Mouse (Mus musculus) hindbrain, embryonic 12.5 days (tissue): ENCODE results near the gene Gpr1. TPM values are rescaled to one million over a fixed set of nuclear protein-coding genes. Genes with fewer than 3 reads are reported as not detected.

Experiments
- ATAC-seq: fragments of 200-750 bp; cut with Nextera tagmentation; 2 replicates; pipeline ENCODE4 v1.8.0; 2017; ENCODE audit warnings: moderate TSS enrichment; ENCODE audit not compliant: low FRiP score
- H3K27ac ChIP-seq: fragments of 300-500 bp; sonication (generic); 2 replicates; pipeline ENCODE4 v1.5.1; 2016; ENCODE audit warnings: mild to moderate bottlenecking
- H3K27me3 ChIP-seq: fragments of 300-500 bp; sonication (generic); 2 replicates; pipeline ENCODE4 v1.6.1; 2016; ENCODE audit warnings: mild to moderate bottlenecking
- H3K36me3 ChIP-seq: fragments of 300-500 bp; sonication (generic); 2 replicates; pipeline ENCODE4 v1.6.1; 2016; ENCODE audit warnings: mild to moderate bottlenecking
- H3K4me1 ChIP-seq: fragments of 300-500 bp; sonication (generic); 2 replicates; pipeline ENCODE4 v1.6.1; 2016
- H3K4me2 ChIP-seq: fragments of 300-500 bp; sonication (generic); replicated peaks from 2 replicates; pipeline ENCODE4 v1.6.1; 2016; ENCODE audit warnings: mild to moderate bottlenecking
- H3K4me3 ChIP-seq: fragments of 300-500 bp; sonication (generic); 2 replicates; pipeline ENCODE4 v1.5.1; 2016; ENCODE audit warnings: mild to moderate bottlenecking
- H3K9ac ChIP-seq: fragments of 300-500 bp; sonication (generic); 2 replicates; pipeline ENCODE4 v1.6.1; 2016; ENCODE audit warnings: mild to moderate bottlenecking, moderate library complexity
- H3K9me3 ChIP-seq: fragments of 300-500 bp; sonication (generic); replicated peaks from 2 replicates; pipeline ENCODE4 v1.6.1; 2016; ENCODE audit warnings: mild to moderate bottlenecking
- WGBS: fragments of 180-500 bp; shearing (Covaris S2); methylation state at CpG from one replicate; pipeline ENCODE4 v1.1.7; 2016; 5-methylcytosine and 5-hydroxymethylcytosine counted together
- polyA plus RNA-seq: library from polyadenylated mRNA; unstranded; fragments of >200 nt; fragmentation: Nextera tagmentation; extraction: Ambion mirVana; gene quantifications from 2 replicates; pipeline ENCODE4 v1.2.1, GENCODE M21; 2016

Gpr1 gene
- polyA plus RNA-seq, 1 experiment from 2014 or later, result 0.21 TPM

DNA sequence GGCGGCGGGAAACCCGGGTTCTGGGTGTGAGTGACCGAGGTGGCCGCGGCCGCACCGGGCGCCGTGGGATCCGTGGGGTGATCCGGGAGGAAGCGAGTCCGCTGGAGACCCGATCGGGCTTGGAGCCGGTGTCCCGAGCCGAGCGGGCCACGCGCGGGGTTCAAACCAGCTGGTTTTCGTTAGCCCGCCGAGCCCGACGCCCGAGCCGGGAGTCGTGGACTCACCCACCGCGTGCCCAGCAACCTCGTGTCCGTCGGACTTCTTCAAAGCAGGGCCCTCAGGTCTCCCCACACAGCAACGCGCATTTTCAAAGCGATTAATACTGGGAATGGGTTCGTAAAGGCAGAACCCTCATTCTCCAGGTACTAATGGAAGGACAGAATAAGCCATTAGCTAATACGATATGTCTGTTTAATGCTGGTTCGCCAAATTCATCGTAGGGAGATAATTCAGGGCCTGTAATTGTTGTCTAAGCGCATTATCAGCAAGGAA lies 34.1 kb upstream of the Gpr1 start:
- H3K27ac ChIP-seq, result peak overlapping the region; percentile 67
- H3K4me2 ChIP-seq, result peak overlapping the region; percentile 57
- no peaks in the 10 kb centered on the region for H3K36me3 ChIP-seq
- 3% methylated on average over 44 of the region's 44 CpGs for WGBS
- peak overlapping the region; percentile 57 for H3K9ac ChIP-seq
- H3K27me3 ChIP-seq, result peaks cover 60% of the 10 kb centered on the region
- no peaks in the 10 kb centered on the region for H3K9me3 ChIP-seq
- peak overlapping the region; percentile 30 for H3K4me3 ChIP-seq
- ATAC-seq, result no peak; the same call in 1 of the 2 replicates
- H3K4me1 ChIP-seq, result peaks cover 16% of the 10 kb centered on the region

DNA sequence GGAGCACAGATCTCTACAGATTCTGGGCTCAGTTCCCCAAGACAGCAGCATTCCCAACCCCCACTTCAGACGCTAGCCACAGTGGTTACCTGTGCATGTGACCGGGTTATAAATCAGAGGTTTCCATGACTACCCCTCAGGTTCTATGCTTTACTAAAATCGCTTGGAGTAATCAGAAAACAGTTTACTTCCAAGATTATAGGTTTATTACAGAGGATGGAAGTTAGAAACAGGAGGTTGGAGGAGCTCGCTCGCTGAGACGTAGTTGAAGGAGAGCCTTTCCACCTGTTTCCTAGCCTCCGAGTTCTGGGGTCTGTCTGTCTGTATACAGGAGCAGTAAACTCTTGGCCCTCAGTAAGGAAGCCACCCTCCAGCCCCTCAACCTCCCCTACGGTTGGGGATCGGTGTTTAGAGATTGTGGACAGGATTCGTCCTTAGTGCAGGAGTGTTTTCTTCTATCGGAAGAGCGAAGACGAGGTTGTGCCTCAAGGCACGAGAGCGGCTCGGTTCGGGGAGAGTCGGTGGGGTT lies 33.6 kb upstream of the Gpr1 start:
- Histone ChIP-seq H3K27ac (peak overlapping the region; percentile 67), H3K4me1 (peaks cover 12% of the 10 kb centered on the region), H3K4me2 (peak overlapping the region; percentile 57), H3K9me3 (no peaks in the 10 kb centered on the region), H3K36me3 (no peaks in the 10 kb centered on the region), H3K4me3 (peak overlapping the region; percentile 30), H3K27me3 (peaks cover 56% of the 10 kb centered on the region), H3K9ac (peak overlapping the region; percentile 57)
- WGBS, result under 1% methylated on average over 18 of the region's 18 CpGs
- no peak for ATAC-seq

DNA sequence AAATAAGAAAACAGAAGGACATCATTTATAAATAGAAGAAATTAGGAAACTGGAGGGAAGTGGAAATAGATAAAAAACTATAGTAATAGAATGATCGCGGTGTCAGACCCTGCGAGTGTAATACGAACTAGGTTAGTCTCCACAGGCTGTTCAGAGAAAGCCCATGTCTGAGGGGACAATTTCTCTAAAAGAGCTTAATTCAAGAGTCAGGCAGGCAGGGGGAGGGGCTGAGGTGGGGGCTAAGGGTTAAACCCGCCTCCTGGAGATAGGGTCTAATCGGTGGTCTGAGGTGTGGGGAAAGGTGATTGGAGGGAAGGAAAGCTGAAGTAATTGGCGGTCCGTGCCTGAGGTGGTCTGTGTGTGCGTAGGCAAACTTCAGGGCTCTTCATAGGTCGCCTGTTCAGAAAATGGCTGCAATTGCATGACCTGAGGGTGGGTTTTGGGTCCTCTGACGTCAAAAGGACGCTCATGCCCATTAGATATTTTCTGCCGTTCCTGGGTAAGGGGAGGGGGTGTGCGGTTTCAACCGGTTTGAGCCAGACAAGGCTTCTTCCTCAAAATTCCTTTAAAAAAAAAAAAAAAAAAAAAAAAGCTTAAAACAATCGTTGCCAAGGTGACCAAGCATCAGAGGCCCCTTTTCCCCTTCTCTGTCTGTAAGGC lies 32.6 kb upstream of the Gpr1 start:
- peaks cover 47% of the 10 kb centered on the region for H3K27me3 ChIP-seq

GRCm38 (mm10) chr1:63243854-63244253 lies 29.5 kb upstream of the Gpr1 start:
- H3K4me3 ChIP-seq, result no peak overlapping the region
- WGBS, result 70% methylated on average over 4 of the region's 4 CpGs
- no peak overlapping the region for H3K4me2 ChIP-seq
- H3K27me3 ChIP-seq, result peaks cover 21% of the 10 kb centered on the region
- no peaks in the 10 kb centered on the region for H3K9me3 ChIP-seq
- ATAC-seq, result no peak
- H3K36me3 ChIP-seq, result no peaks in the 10 kb centered on the region
- H3K4me1 ChIP-seq, result peaks cover 5% of the 10 kb centered on the region; the same call in 1 of the 2 replicates
- H3K9ac ChIP-seq, result no peak overlapping the region
- H3K27ac ChIP-seq, result no peak overlapping the region

More for the DNA sequence above, 32.6 kb upstream of the Gpr1 start:
- Histone ChIP-seq H3K4me3 (peak overlapping the region; percentile 22), H3K27ac (peak overlapping the region; percentile 70), H3K4me1 (peaks cover 5% of the 10 kb centered on the region; the same call in 1 of the 2 replicates), H3K9me3 (no peaks in the 10 kb centered on the region), H3K4me2 (peak overlapping the region; percentile 57), H3K36me3 (no peaks in the 10 kb centered on the region), H3K9ac (no peak overlapping the region)
- ATAC-seq, result peak; percentile 82
- under 1% methylated on average over 16 of the region's 16 CpGs for WGBS

- Histone ChIP-seq H3K27me3 (no peaks in the 10 kb centered on the region), H3K4me3 (no peak overlapping the region), H3K9ac (no peak overlapping the region), H3K4me1 (peaks cover 5% of the 10 kb centered on the region), H3K36me3 (no peaks in the 10 kb centered on the region), H3K27ac (no peak overlapping the region), H3K4me2 (no peak overlapping the region), H3K9me3 (no peaks in the 10 kb centered on the region)
- ATAC-seq, result no peak
- WGBS, result 81% methylated on average over 8 of the region's 8 CpGs
Observed at GRCm38 (mm10) chr1:63239751-63240150, 25.4 kb upstream of the Gpr1 start.

DNA sequence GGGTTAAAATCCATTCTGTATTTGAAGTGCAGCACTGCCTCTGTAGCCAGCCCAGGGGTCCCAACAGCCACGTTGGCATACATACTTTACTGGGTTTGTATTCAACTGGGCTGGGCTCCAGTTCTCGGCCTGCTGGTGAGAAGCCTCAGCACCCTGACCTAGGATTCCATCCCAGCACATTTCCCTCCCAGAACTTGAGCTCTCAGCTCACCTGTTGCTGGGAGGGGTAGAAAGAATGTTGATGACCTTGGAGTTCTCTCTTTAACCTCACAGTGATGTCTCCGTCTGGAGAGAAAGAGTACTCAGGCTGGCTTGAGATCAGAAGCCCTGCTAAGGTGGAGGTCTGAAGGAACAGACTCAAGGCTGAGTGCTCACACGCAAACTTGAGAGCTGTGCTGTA lies 25.0 kb upstream of the Gpr1 start:
- Histone ChIP-seq H3K4me1 (peaks cover 5% of the 10 kb centered on the region), H3K27me3 (no peaks in the 10 kb centered on the region), H3K27ac (no peak overlapping the region), H3K4me2 (no peak overlapping the region), H3K36me3 (no peaks in the 10 kb centered on the region), H3K4me3 (no peak overlapping the region), H3K9ac (no peak overlapping the region), H3K9me3 (no peaks in the 10 kb centered on the region)
- WGBS, result 63% methylated on average over 4 of the region's 4 CpGs
- no peak for ATAC-seq

DNA sequence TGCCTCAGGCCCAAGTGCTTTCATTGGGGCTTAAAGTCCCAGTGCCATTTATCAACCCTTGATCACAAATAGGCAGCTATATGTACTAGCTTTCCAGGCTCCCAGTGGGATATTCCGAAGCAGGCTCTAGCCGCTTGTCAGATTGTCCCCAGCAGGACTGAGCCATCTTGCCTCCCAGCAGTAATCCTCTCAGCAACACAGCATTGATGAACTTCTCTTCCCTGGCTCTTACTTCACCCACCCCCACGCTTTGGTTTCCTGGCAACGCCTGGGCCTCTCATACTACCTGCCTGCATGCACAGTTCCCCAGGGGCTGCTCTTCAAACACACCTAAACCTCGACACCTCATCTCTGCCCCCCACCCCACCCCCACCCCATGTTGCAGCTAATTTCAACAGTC lies 23.0 kb upstream of the Gpr1 start:
- Histone ChIP-seq H3K36me3 (no peaks in the 10 kb centered on the region), H3K9me3 (no peaks in the 10 kb centered on the region), H3K27ac (no peak overlapping the region), H3K9ac (no peak overlapping the region), H3K4me2 (no peak overlapping the region), H3K4me1 (peaks cover 5% of the 10 kb centered on the region), H3K4me3 (no peak overlapping the region), H3K27me3 (no peaks in the 10 kb centered on the region)
- WGBS, result 15% methylated on average over 5 of the region's 5 CpGs
- ATAC-seq, result no peak

GRCm38 (mm10) chr1:63227241-63227640 lies 12.9 kb upstream of the Gpr1 start:
- Histone ChIP-seq H3K4me1 (no peaks in the 10 kb centered on the region), H3K4me2 (no peak overlapping the region), H3K4me3 (no peak overlapping the region), H3K27me3 (no peaks in the 10 kb centered on the region), H3K27ac (no peak overlapping the region), H3K9me3 (no peaks in the 10 kb centered on the region), H3K9ac (no peak overlapping the region), H3K36me3 (no peaks in the 10 kb centered on the region)
- no peak for ATAC-seq
- WGBS, result 69% methylated on average over 5 of the region's 5 CpGs

DNA sequence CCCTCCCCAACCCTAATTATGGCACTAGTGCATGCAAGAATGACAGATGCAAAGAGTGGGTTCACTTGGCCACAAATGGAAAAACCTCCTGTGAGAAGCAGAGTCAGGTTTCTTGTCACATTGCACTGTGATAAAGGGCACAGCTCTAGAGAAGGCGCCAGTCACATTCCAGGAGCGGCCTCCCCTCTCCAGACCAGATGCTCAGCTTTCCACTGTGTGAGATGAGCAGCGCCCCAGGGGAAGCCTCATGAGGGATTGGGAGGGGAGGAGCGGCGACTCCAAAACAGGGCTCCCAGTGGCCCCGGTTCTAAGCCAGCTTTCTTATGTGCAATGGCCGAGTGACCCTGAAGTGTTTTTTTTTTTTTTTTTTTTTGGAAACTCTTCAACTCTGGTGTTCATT lies 11.5 kb upstream of the Gpr1 start:
- Histone ChIP-seq H3K27ac (no peak overlapping the region), H3K4me1 (no peaks in the 10 kb centered on the region), H3K4me3 (no peak overlapping the region), H3K9ac (no peak overlapping the region), H3K36me3 (no peaks in the 10 kb centered on the region), H3K9me3 (no peaks in the 10 kb centered on the region), H3K4me2 (no peak overlapping the region), H3K27me3 (no peaks in the 10 kb centered on the region)
- 9% methylated on average over 7 of the region's 7 CpGs for WGBS
- no peak for ATAC-seq

GRCm38 (mm10) chr1:63225009-63225408 lies 10.7 kb upstream of the Gpr1 start:
- 89% methylated on average over 4 of the region's 4 CpGs for WGBS
- no peak for ATAC-seq

DNA sequence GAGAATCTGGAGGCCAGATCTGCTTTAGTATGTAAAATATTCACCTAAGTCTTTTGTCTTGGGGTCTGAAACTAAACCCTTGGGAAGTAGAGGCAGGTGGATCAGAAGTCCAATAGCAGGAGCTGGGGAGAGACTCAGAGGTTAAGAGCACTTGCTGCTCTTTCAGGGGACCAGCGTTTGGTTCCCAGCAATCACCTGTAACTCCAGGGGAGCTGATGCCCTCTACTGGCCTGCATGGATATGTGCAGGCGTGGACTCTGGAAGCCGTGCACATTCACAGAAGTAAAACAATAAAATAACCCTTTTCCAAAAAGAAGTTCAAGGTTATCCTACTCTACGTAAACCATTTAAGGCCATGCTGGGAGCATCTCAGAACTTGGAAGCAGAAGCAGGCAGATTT lies 4.9 kb upstream of the Gpr1 start:
- WGBS, result 95% methylated on average over 4 of the region's 4 CpGs
- ATAC-seq, result no peak

More at GRCm38 (mm10) chr1:63225009-63225408, 10.7 kb upstream of the Gpr1 start:
- no peak overlapping the region for H3K9ac ChIP-seq
- no peaks in the 10 kb centered on the region for H3K27me3 ChIP-seq
- H3K4me2 ChIP-seq, result no peak overlapping the region
- H3K4me1 ChIP-seq, result no peaks in the 10 kb centered on the region
- H3K36me3 ChIP-seq, result no peaks in the 10 kb centered on the region
- no peaks in the 10 kb centered on the region for H3K9me3 ChIP-seq
- no peak overlapping the region for H3K27ac ChIP-seq
- no peak overlapping the region for H3K4me3 ChIP-seq

GRCm38 (mm10) chr1:63214631-63215030 lies 288 bp upstream of the Gpr1 start:
- 0 out of 2 replicates have a peak, but pooled peaks have one; percentile 39 for ATAC-seq
- H3K4me3 ChIP-seq, result no peak overlapping the region

More for the DNA sequence above, 4.9 kb upstream of the Gpr1 start:
- Histone ChIP-seq H3K9ac (no peak overlapping the region), H3K4me3 (no peak overlapping the region), H3K27ac (no peak overlapping the region), H3K9me3 (no peaks in the 10 kb centered on the region; the same call in 1 of the 2 replicates), H3K36me3 (no peaks in the 10 kb centered on the region), H3K27me3 (no peaks in the 10 kb centered on the region), H3K4me2 (no peak overlapping the region), H3K4me1 (peaks cover 2% of the 10 kb centered on the region; the same call in 1 of the 2 replicates)

More at GRCm38 (mm10) chr1:63214631-63215030, 288 bp upstream of the Gpr1 start:
- Histone ChIP-seq H3K36me3 (no peaks in the 10 kb centered on the region), H3K9me3 (no peaks in the 10 kb centered on the region; the same call in 1 of the 2 replicates), H3K27ac (no peak overlapping the region), H3K9ac (no peak overlapping the region), H3K27me3 (no peaks in the 10 kb centered on the region), H3K4me1 (peaks cover 11% of the 10 kb centered on the region), H3K4me2 (no peak overlapping the region)
- WGBS, result 50% methylated on average over 7 of the region's 7 CpGs
